Mouse (Mus musculus) spleen, adult 10 weeks (tissue): ENCODE results near the gene Atf4. TPM values are rescaled to one million over a fixed set of nuclear protein-coding genes. Genes with fewer than 3 reads are reported as not detected.

Experiments
- polyA plus RNA-seq: library from polyadenylated mRNA; stranded (reverse); fragments of 350-450 nt; fragmentation: Illumina TruSeq; extraction: RNeasy Lipid Tissue Mini Kit (QIAGEN cat#74804); gene quantifications from one replicate; pipeline ENCODE4 v1.2.3, GENCODE M21; 2015; ENCODE audit warnings: low replicate concordance; ENCODE audit not compliant: insufficient read depth

The Atf4 gene
- 179 TPM for polyA plus RNA-seq

GRCm38 (mm10) chr15:80254847-80255645 lies at the start of gene Atf4:
Atf4 (plus strand) TSS chr15:80255184.

GRCm38 (mm10) chr15:80233733-80234509 lies 21.1 kb upstream of the Atf4 start, which contains the start of gene Mief1:
Mief1 (plus strand) TSS chr15:80234018.

GRCm38 (mm10) chr15:80235535-80235934 lies 19.4 kb upstream of the Atf4 start, which contains the start of gene AC140267.1:
AC140267.1 (plus strand) TSS chr15:80235835.

GRCm38 (mm10) chr15:80263610-80264575 lies 8.9 kb downstream of the Atf4 start, which contains the start of gene Rps19bp1:
Rps19bp1 (minus strand) TSS chr15:80264315.

GRCm38 (mm10) chr15:80286851-80287415 lies 31.9 kb downstream of the Atf4 start, which contains the start of gene Cacna1i:
Cacna1i (plus strand) TSS chr15:80287238.

Other genes starting within 250 kb of the Atf4 start
- gene Pdgfb, start 240.2 kb upstream of the Atf4 start, polyA plus RNA-seq: 4.6 TPM
- gene Syngr1, start 163.8 kb upstream of the Atf4 start, polyA plus RNA-seq: 0.41 TPM
- gene Rpl3, start 163.3 kb upstream of the Atf4 start, polyA plus RNA-seq: 1,491 TPM
- 5.5 TPM for gene Tab1, start 122.1 kb upstream of the Atf4 start, polyA plus RNA-seq
- 4.2 TPM for gene Mgat3, start 81.5 kb upstream of the Atf4 start, polyA plus RNA-seq
- gene Mief1, start 21.2 kb upstream of the Atf4 start, polyA plus RNA-seq: 17.5 TPM
- gene AC140267.1, start 19.3 kb upstream of the Atf4 start, polyA plus RNA-seq: not detected
- 16.5 TPM for gene Rps19bp1, start 9.1 kb downstream of the Atf4 start, polyA plus RNA-seq
- gene Cacna1i, start 32.1 kb downstream of the Atf4 start, polyA plus RNA-seq: 11.5 TPM